Comparison of ENCODE assay signal across 19 mouse cellular contexts in genomic region chr19:45003740-45004516, GRCm38 (mm10). TPM values are rescaled to one million over a fixed set of nuclear protein-coding genes. Genes with fewer than 3 reads are reported as not detected.
"Had no signal": no experiment of that assay in that cellular context is flagged by ENCODE, and none has a peak within 500 bp of the region (broad histone marks: within the 10 kb centered on the region; RNA-seq: fewer than 3 reads in every experiment).

No protein-coding gene starts in this region.

- H3K4me2 ChIP-seq: limb, embryonic 13.5 days; liver, embryonic 11.5 days; liver, embryonic 15.5 days; lung, embryonic 14.5 days; neural tube, embryonic 13.5 days; stomach, embryonic 15.5 days had no signal

- H3K27me3 ChIP-seq: limb, embryonic 13.5 days; liver, embryonic 15.5 days; neural tube, embryonic 13.5 days; stomach, embryonic 15.5 days had no signal

- H3K27ac ChIP-seq: kidney, postnatal 0 days; limb, embryonic 13.5 days; liver, embryonic 15.5 days; midbrain, embryonic 10.5 days; neural tube, embryonic 13.5 days; stomach, embryonic 15.5 days had no signal

- DNase-seq: kidney, postnatal 36 days; layer of hippocampus, adult 9-11 months; layer of hippocampus, postnatal 36 days; left cerebral cortex, postnatal 4 days; lung, embryonic 14.5 days; lung, postnatal 10 days; lung, postnatal 4 days; midbrain, embryonic 14.5 days; retina, postnatal 1 day; right cerebral cortex, postnatal 4 days; thymus, postnatal 4 days had no signal

- H3K9ac ChIP-seq: limb, embryonic 13.5 days; liver, embryonic 15.5 days; lung, embryonic 14.5 days; neural tube, embryonic 13.5 days; stomach, embryonic 15.5 days had no signal

- H3K9me3 ChIP-seq: limb, embryonic 13.5 days; liver, embryonic 15.5 days; midbrain, embryonic 10.5 days; neural tube, embryonic 13.5 days; stomach, embryonic 15.5 days had no signal

- H3K4me3 ChIP-seq: limb, embryonic 13.5 days; liver, embryonic 15.5 days; midbrain, embryonic 10.5 days; neural tube, embryonic 13.5 days; stomach, embryonic 15.5 days had no signal

RNA-seq across cellular contexts. Expression of gene Sema4g, which starts 15.0 kb away (rescaled TPM):
- total RNA-seq: megakaryocyte, adult 5-6 weeks had no signal

RNA-seq across cellular contexts. Expression of gene Pdzd7, which starts 41.6 kb away (rescaled TPM):
- total RNA-seq: megakaryocyte, adult 5-6 weeks had no signal
- polyA plus RNA-seq: liver, embryonic 11.5 days; liver, embryonic 15.5 days had no signal
